Mouse (Mus musculus) frontal cortex, postnatal 14 days (tissue): Measurements from ENCODE around the gene Kif5a.
"Not testable (repeated sequence)": the region's sequence is repeated elsewhere in the genome, so short reads cannot be mapped to it uniquely, and the experiment has no call there.

Experiments used
- DNase-seq, 2 experiments: peaks; one replicate each; pipeline ENCODE4 v3.0.0; 2022; ENCODE audit warnings: low spot score in 2 of 2

Gene Kif5a

DNA sequence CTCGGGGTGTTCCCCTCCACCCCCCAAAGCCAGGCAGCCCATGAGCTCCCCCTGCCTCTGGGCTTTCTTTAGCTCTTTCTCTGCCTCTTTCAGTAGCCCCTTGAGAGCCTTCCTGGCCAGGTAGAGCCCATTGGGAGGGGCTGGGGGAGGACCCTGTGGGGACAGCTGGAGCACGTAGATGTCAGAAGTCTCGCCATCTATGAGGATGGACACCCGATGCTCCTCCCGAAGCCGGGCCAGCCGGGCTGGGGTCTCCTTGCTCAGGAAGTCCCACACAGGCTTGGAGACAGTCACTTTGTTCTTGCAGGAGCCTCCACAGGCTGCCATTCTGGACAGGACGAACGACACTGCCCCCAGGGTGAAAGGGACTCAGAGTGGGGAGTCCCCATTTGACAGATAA lies 70.1 kb downstream of the Kif5a start:
- DNase-seq = no peak

DNA sequence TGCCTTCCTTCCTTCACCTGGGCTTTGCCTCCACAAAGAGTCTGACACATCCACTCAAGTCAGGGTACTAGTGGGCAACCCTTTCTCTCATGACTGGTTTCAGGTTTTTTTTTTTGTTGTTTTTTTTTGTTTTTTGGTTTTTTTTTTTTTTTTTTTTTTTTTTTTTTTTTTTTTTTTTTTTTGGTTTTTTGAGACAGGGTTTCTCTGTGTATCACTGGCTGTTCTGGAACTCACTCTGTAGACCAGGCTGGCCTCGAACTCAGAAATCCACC lies 71.2 kb downstream of the Kif5a start:
- DNase-seq = not testable (repeated sequence)

DNA sequence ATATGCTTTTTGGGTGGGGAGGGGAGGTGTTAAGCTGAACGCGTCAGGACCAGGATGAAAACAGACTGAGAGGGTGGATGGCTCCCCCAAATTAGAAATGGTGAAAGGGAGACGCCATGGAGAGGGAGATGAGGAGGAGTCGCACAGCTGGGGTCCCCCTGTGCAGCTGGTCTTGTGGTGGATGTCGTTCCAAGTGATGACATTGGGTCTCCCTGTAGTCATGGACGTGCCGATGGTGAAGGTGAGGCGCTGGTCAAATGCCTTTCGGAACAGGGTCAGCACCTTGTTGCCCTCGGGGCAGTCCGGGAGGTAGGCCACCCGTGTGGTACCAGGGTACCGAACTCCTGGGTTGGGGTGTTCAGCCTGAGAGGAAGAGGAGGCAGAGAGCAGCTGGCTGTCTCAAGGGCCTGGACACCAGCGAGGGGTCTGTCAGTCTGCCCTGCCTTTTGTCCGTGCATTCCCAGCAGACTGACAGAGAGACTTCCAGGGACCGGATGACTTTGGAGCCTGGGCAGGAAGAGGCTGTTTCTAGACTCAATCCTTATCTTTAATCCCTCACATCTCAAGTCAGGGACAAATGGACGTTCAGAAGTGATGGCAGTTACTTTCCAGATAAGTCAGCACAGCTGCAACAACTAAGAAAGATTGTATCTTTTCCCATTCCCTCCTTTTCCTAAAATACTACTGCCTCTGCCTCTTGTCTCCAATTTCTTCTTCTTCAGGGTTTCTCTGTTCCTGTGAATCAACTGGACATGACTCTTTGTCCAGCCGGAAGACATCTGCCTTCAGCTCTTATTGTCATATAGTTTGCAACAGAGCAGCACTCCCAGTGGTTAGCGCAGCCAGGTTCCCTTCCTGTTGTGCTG lies 71.7 kb downstream of the Kif5a start:
- no peak for DNase-seq

DNA sequence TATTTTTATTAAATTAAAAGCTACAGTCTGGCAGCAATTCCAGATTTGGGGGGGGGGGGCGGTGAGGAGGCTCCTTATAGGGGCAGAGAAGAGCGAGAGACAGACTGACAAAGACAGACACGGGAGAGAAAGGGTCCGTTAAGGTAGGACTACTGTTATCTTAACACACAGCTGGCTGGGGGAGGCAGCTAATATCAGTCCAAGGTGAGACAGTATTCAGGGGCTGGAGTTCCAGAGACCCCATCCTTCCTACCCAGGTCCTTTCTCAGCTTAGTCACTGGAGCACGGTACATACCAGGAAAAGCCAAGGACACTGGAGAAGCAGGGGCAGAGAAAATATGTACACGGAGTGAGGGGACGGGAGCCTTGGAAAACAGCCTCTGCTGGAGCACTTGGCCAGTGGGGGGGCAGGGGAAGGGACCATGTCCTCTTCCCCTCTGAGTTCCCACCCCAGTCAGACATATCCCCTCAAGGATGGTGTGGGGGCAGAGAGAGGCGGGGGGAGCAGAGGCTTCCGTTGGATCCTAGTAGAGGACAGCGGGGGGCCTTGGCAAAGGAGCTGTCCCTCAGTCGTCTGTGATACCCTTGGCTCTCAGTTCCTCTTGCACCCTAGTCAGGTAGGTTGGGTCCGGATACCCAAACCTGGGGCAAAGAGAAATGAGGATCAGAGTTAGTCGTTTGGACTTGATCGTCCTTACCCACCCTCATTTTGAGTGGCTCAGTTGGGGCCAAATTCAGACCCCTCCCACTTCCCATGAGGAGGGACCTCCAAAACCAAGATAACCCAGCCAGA lies 72.6 kb downstream of the Kif5a start:
- no peak for DNase-seq

DNA sequence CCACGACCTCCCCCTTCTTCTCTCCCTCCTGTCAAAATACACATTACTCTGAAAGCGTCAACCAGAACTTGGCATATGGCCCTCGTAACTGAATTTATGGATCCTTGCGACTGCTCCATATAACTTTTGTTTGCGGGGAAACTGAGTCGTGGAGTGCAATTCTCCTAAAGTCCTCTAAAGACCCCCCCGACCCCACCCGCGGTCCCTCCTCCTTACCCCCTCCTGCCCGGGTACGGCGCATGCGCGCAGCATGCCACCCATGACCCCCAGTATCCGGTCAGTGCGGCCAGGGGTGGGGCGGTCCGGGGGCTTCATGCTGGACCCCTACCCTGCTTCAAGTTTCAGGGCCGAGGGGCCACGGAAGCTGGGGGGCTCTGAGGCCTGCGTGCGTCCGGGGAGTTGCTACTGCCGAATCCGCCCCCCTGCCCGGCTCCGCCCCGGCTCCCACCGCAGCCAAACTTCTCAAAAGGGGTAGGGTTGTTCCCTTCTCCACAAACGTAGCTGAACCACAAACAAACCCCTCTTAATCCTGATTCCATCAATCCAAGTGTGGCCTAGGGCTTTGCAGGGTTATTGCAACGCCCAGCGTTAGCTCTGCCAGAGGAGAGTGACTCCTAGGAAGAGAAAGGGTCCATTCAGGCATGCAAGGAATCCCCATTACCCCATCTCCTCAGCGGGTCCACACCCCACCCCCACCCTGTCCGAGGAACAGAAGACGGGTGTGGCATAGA lies 73.3 kb downstream of the Kif5a start, which contains the start of gene Arhgef25:
Gene Arhgef25 (minus strand): TSS at position 433 of the 731 bp plus-strand sequence.
- no peak for DNase-seq

DNA sequence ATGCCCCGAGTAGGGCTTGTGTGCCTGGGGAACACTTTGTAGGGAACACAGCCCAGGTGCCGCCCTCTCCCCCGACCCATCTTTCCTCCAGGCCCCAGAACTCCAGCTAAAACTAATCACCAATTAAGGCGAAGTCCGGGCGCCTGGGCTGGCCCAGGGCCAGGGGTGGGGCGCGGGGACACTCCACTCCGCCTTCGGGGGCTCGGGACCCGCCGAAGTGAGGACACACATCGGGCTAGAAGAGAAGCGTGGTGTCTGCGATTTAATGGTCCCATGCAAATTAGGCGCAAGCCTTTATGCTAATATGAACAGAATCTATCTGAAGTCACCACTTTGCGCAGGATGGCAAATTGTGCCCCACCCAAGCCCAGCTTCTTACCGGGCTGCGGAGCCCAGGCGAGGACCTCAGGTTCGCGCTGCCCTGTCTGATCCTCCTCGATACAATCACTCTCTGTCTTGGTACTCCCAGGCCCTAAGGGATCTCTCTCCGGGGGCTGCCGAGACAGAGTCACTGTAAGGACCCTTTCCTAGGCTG lies 74.0 kb downstream of the Kif5a start:
- no peak for DNase-seq

DNA sequence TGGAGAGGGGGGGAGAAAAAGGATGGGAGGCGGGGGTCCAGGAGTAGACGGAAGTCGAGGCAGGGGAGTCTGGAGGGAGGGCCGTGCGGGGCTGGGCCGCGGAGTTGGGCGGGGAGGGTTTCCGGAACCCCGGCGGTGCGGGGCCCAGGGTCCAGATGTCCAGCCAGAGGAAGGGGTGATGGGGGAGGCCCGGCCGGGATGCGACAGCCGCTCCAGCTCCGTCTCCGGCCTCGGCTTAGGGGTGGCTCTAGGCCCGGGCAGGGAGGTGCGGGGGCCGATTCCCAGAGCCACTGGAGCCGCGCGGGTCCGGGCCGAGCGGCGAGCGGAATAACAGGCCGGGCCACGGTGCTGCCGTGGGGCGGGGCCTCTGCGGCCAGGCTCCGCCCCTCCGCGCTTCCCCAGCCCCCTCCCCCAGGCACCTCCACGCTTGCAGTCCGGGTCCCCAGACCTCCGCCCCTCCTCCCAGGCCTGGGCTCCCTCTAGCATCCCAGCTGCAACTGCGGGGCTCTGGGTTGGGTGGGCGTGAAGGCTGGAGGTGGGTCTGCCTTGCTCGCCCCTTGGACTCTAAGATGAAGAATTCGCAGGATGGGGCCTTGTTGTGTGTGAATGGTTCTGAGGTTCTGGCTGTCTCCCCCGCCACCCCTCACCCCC lies 74.6 kb downstream of the Kif5a start:
- DNase-seq = no peak

DNA sequence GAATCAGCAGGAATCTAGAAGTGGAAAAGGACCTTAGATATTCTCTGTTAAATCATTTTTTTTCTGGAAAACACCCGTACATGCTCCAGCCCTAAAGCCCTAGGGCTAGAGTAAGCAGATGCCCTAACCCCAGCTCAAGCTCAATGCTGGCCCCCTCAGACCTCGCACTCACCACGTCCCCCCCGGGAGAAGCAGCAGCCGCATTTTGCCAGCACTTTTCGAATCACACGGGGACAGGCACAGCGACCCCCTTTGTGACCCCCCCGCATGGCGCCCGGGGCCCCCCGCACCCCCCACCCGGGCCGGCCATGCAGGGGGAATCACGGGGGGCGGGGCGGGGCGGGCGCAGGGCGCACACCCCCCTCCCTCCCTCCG lies 75.1 kb downstream of the Kif5a start:
- DNase-seq = no peak

DNA sequence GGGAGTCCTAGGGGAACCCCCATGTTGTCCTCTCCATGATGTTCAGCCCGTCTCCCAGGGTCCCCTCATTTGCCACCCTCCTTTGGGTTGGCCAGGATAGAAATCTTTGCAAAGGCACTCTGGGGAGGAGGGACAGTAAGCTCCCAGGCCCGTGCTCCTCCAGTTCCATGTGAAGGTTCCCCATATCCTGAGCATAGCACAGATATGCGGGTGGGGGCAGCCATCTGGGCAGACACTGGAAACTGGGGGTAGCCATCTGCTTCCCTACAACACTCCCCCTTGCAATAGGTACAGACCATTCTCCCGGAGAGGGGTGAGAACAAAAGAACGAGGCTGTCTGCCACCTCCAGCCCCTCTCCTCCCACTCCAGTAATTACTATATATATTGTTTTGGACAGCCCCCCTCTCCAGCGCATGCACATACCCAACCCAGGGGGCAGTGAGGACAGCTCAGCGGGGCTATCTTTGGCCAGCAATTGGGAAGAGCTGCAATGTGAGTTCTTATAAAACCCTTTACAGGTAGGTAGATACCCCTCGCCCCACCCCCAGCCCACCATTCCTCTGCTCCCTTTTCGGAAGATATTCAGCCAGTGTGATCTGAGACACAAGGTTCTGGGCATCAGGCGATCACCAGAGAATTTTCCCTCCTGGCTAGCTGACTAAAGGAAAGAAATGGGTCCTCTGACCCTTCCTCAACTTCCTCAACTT lies 75.6 kb downstream of the Kif5a start:
- DNase-seq = peak in 1 of 2 experiments; percentile 66

DNA sequence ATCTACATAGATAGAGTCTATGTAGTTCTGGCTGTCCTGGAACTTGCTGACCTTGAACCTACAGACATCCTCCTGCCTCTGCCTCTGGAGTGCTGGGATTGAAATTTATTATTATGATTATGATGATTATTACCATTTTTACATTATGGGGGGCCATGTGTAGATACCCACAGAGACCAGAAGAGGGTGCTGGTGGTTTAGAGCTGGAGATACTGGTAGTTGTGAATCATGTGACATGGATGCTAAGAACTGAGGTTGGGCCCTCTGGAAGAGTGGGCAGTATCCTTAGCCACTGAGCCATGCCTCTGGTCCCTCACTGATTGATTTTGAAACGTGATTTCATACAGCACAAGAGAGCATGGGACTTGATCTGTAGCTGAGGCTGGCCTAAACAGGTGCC lies 76.7 kb downstream of the Kif5a start:
- no peak for DNase-seq

DNA sequence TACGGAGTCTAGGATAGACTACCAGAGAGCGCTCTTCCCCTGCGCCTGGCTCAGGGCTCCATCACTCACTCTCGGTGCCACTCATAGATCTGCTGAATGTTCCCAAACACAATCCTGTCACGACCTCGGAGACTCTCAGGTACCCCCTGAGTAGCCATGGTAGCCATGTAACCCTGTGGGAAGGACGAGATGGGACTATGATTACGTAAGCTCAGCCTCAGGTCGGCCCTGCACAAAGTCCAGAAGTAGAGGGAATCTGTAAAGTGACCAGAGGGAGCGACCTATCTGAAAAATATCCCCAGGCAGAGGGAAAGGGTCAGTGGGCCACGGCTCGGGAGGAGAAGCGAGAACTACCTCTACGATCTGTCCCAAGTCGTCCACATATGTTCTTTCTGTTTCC lies 77.6 kb downstream of the Kif5a start:
- DNase-seq = no peak

DNA sequence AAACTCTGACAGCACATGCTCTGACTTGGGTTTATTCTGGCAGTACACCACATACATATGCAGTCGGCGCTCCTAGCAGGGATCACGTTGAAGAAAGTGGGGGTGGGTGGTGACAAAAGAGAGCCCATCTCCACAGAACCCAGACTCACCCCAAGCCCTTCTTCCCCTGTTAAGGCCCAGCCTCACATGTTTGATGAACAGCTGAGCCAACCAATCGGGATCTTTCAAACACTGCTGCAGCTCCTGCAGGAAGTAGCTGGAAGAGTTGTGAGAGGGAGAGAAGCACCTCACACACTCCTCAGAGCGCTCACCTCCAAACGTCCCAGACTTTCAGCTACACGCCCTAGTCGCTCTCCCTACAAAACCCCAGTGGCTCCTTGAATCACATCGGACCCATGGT lies 78.0 kb downstream of the Kif5a start:
- DNase-seq = no peak

DNA sequence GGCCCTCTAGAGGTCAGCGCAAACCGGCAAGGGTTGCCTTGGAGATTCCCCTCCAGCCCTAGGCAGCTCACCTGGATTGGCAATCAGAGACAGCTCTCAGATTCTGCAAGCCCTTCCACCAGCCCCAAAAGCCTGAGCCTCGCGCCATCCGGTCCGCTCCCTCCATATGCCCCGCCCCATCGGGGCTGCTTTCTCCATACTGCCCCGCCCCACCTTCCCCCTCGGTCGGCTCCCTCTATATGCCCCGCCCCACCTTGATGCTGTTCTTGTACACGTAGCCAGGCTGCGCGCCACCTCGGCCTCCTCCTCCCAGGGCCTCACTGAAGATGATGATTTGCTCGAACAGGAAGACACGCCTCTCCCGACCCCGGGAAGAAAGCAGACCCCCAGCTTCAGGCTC lies 79.4 kb downstream of the Kif5a start:
- DNase-seq = no peak

DNA sequence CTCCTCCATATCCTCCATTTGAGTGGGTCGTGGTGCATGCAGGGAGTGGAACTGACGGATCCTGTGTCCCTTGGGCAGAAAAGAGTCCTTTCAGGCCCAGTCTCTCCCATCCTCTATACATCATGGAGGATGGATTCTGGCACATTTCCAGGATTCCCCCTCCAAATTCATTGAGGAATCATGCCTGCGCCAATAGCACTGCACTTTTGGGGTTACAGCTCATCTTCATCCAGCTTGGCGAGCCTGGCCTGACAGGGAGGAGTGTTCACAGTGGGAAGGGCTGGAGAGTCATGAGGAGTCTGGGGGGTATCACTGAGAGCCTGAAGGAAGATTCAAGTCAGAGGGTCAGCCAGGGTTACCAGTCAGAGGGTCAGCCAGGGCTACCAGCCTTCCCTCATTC lies 80.5 kb downstream of the Kif5a start:
- DNase-seq = no peak

DNA sequence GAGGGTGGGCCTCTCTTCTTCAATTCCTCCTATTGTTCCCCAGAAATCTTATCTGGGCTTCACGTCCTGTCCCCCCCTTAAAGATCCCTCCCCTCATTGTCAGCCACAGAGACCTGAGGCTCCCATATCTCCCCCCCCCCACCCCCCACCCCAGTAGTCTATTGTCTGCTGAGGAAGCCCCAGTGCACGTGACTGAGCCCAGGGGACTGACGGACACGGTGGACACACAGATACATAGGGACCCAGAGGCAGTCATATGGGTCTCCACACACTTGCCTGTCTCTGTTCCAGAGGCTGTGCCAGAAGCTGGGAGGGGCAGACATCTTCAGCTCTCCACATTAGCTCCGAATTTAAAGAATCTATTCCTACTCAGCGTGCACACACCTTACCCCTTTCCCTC lies 81.6 kb downstream of the Kif5a start:
- DNase-seq = no peak

DNA sequence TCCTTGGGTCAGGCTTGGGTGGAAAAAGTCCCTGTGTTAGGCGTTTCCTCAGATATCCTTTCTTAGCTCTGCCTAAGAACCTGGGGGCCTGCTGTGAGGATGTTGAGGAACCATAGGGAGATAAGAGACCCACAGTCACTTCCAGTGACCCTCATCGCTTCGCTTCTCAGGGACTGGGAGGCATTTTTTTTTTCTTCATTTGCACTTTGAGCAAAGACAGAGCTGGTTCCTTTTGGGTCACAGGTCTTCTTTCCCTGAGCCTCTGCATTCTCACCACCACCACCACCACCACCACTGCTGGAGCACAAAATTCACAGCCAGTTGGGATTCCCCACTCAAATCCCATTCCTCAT lies 82.5 kb downstream of the Kif5a start:
- no peak for DNase-seq

DNA sequence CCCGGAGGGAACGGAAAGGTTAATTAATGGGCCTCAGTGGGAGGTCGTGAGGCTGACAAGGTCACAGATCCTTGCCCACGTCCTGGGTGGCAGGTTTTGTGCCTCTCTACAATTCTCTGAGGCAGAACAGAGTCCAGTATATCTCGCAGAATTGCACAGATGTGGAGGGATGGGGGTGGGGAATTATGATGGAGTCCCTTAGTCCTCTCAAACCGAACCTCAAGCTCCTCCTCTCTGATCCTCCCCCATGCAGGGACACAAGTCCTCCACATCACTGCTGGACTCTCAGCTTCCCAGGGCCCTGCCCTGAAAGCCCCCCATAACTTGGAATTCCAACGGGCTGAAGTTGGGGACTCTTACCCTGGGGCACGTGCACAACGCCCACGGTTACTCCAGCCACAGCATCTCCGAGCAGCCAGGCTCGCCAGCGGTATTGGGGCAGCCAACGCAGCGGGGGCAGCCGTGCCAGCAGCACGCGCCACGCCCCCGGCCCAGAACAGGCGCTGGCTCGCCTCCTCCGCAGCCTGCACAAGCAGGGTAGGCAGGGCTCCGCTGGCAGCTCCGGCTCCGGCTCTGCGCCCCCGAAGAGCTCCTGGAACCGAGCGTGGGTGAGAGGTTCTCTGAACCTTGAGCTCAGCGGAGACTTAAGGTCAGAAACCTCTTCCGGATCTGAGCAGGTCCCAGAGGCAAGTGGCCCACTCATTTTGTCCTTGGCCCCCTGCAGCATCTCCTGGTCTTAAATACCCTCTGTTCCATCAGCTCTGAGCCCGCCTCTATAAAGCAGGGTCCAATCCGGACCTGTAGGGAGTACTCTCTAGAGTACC lies 83.1 kb downstream of the Kif5a start, which contains the start of gene Slc26a10:
Gene Slc26a10 (minus strand): TSS at position 775 of the 824 bp plus-strand sequence.
- no peak for DNase-seq

DNA sequence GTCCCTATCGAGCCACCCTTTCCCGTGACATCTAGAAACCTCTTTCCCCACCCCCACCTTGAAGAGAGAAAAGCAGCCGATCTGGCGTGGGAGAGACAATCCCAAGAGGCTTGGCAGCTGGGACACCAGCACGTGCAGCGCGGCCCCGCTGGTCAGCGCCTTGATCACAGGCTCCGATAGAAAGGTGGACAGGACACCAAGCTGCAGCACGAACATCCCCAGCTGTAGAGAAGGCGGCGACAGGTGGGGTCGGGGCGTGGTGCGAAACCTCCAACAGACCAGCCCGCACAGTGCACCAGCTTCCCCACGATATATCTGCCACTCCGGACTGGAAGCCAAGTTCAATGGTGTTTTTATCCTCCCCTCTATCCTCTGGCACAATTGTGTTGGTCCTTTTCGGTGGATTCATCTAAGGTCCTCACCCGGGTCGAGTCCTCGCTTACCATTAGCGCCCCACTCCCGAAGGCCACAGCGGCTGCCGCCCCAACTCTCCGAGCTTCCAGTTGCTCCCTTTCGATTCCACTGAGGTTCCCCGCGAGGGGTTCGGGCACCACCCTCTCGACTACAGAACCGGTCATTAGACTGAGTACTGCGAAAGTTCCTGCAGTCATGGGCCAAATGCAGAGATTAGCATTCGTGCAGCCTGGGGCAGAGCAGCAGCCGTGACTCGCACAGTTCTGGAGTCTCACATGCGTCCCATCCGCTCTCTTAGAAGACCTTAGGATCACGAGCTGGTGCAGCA lies 84.7 kb downstream of the Kif5a start:
- DNase-seq = no peak

DNA sequence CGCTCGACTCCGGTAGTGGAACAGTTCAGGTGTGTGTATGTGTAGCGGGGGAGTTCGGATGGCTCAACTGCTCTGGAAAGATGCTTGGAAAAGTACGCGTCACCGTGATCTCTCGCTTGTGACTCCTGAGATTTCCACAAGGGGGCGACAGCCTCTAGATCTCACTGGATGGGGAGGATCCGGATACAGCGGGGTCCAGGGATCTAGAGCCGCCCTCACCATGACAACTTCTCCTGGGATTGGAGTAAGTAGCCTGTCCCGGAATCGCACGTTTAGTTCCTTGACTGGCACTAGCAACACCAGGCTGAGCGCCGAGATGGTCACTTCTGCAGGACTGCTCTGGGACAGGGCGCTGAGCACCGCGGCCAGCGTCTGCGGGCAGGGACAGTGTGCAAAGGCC lies 85.4 kb downstream of the Kif5a start:
- peak in 1 of 2 experiments; percentile 71 for DNase-seq

DNA sequence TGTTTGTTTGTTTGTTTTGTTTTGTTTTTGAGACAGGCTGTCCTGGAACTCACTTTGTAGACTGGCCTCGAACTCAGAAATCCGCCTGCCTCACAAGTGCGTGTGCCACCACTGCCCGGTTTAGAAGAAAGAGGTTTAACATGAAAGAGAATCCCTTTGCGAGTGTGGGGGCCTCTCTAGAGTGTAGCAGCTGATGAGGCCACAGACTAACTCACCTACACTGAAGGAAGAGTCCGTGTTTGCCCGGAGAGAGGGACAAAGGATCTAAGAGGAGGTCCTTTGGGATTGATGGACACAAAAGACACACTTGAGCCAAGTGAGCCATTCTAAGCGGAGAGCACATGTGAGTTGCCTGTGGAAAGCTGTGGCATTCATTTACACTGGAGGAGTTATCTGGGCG lies 85.9 kb downstream of the Kif5a start:
- no peak for DNase-seq
